ENCODE assay signal across 8 mouse cellular contexts in the genomic region with DNA sequence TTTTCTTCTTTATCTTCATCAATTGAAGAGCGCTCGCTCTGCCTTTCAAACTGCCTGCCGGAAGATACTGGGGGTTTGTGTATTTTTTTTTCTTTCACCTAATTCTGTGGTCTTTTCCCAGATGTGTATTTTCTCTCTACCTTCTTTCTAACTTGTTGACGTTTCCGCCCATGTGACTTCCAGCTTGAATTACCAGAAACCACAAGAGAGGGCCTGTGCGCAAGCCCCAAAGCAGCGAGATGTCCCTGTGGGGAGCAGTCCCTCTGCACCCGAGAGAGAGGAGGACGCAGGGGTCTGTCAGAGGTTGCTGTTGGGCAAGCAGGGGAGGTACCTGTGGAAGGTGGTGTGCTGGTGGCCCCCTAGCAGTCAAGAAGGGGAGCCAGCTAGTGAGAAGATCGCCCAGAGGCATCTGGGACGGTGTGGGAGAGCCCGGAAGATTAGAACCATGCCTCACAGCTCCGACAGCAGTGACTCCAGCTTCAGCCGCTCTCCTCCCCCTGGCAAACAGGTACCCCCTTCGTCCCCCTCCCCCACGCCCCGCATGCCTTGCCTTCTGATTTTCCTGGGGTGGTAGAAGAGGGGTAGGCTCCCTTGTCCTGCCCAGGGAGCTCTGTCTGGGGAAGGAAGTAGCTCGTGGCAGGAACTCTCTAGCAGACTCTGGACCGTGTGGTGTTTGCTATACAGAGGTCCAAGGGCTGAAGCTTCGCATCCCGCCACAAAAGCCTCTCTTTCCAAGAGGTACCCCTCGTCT. TPM values are rescaled to one million over a fixed set of nuclear protein-coding genes. Genes with fewer than 3 reads are reported as not detected.
DNase-seq lines count a peak whose midpoint lies in the region; ATAC-seq and TF ChIP-seq lines count a peak whose summit lies in the region.

A gene (plus strand): TSS at position 204 of the 751 bp plus-strand sequence.

- H3K9ac ChIP-seq in CH12.LX (ENCODE audit: insufficient read depth, low read depth), result peak within 1 kb of the TSS; percentile 94
- H3K9ac ChIP-seq in hindbrain, embryonic 11.5 days (ENCODE audit: low read depth, low read length), result no peak within 1 kb of the TSS
- peak within 1 kb of the TSS; percentile 42 for H3K9ac ChIP-seq in lung, embryonic 16.5 days (ENCODE audit: low read length)
- 0 out of 2 replicates have a peak within 1 kb of the TSS, but pooled peaks have one; percentile 36 for H3K9ac ChIP-seq in stomach, embryonic 16.5 days (ENCODE audit: low read length)

- in situ Hi-C loops in CH12.LX (cut with MboI; ENCODE audit: low pct_ligation_motif_present, low pct_unique_long_range_greater_than_20kb, low sequenced_read_pairs), result loop anchor here (5.0 kb wide), 2 partner anchors 41 to 136 kb away; a partner anchor contains a TSS

- TF ChIP-seq EP300 in CH12.LX (IDR thresholded peaks at IDR 0.05; ENCODE audit: low read length), result no peak

- no peak for TF ChIP-seq CTCF in CH12.LX (conservative IDR thresholded peaks at IDR 0.05 in 1 of 2, IDR thresholded peaks at IDR 0.05 in 1 of 2; ENCODE audit: low read depth in 2 of 2, low read length in 2 of 2)

- H3K27ac ChIP-seq in CH12.LX (ENCODE audit: insufficient read depth, low read depth), result peak within 1 kb of the TSS; percentile 94
- H3K27ac ChIP-seq in hindbrain, embryonic 11.5 days (ENCODE audit: low read depth, low read length), result no peak within 1 kb of the TSS
- H3K27ac ChIP-seq in lung, embryonic 16.5 days (ENCODE audit: low read length), result no peak within 1 kb of the TSS
- H3K27ac ChIP-seq in stomach, embryonic 16.5 days (ENCODE audit: low read length), result no peak within 1 kb of the TSS

- peaks cover 20 to 60% of the 10 kb centered on the region in 2 experiments for H3K4me1 ChIP-seq in CH12.LX (ENCODE audit: control insufficient read depth in 1 of 2, insufficient read depth in 2 of 2)
- H3K4me1 ChIP-seq in hindbrain, embryonic 11.5 days (replicated peaks; ENCODE audit: control insufficient read depth, insufficient read depth, low read length), result no peaks in the 10 kb centered on the region
- H3K4me1 ChIP-seq in lung, embryonic 16.5 days (replicated peaks; ENCODE audit: control insufficient read depth, insufficient read depth, low read length), result peaks cover 7% of the 10 kb centered on the region
- H3K4me1 ChIP-seq in stomach, embryonic 16.5 days (ENCODE audit: control insufficient read depth, insufficient read depth, low read length), result no peaks in the 10 kb centered on the region

- H3K79me2 ChIP-seq in CH12.LX (replicated peaks; ENCODE audit: control insufficient read depth, extremely low read depth, insufficient read depth, poor library complexity, severe bottlenecking), result peaks cover 49% of the 10 kb centered on the region

- H3K4me2 ChIP-seq in CH12.LX (ENCODE audit: insufficient read depth, low read depth, poor library complexity, severe bottlenecking), result peak within 1 kb of the TSS; percentile 91
- no peak within 1 kb of the TSS for H3K4me2 ChIP-seq in hindbrain, embryonic 11.5 days (replicated peaks; ENCODE audit: low read depth, low read length)
- peak within 1 kb of the TSS; percentile 48 for H3K4me2 ChIP-seq in lung, embryonic 16.5 days (ENCODE audit: low read depth, low read length)
- H3K4me2 ChIP-seq in stomach, embryonic 16.5 days (ENCODE audit: low read depth, low read length), result peak within 1 kb of the TSS; percentile 43

- dilution Hi-C loops in CH12.LX (cut with MboI; ENCODE audit: extremely low pct_ligation_motif_present, extremely low pct_unique_long_range_greater_than_20kb, low sequenced_read_pairs), result no loop called here

- TF ChIP-seq RAD21 in CH12.LX (IDR thresholded peaks at IDR 0.05; ENCODE audit: low read depth, low read length), result no peak

- ATAC-seq in hindbrain, embryonic 11.5 days (ENCODE audit: low FRiP score), result no peak
- peak; percentile 35; the same call in 1 of the 2 replicates for ATAC-seq in lung, embryonic 16.5 days (ENCODE audit: low read depth)
- ATAC-seq in stomach, embryonic 16.5 days (ENCODE audit: insufficient read depth, low FRiP score), result no peak
- ATAC-seq in erythroblast, adult 5-6 weeks (replicated peaks; ENCODE audit: low FRiP score, poor library complexity, severe bottlenecking), result no peak

- H3K4me3 ChIP-seq in CH12.LX (replicated peaks in 1 of 3; ENCODE audit: low read depth in 2 of 3, low read length in 2 of 3, poor library complexity in 1 of 3), result peak within 1 kb of the TSS; percentile 77 to 97 (median 88)
- H3K4me3 ChIP-seq in hindbrain, embryonic 11.5 days (ENCODE audit: low read depth, low read length), result no peak within 1 kb of the TSS
- peak within 1 kb of the TSS; percentile 19 for H3K4me3 ChIP-seq in lung, embryonic 16.5 days (ENCODE audit: low read length)
- H3K4me3 ChIP-seq in stomach, embryonic 16.5 days (replicated peaks; ENCODE audit: low read length), result peak within 1 kb of the TSS; percentile 28

- 50% methylated on average over 22 of the region's 22 CpGs for WGBS in hindbrain, embryonic 11.5 days
- 28% methylated on average over 20 of the region's 22 CpGs for WGBS in lung, embryonic 16.5 days
- 28% methylated on average over 22 of the region's 22 CpGs for WGBS in stomach, embryonic 16.5 days

- H3K36me3 ChIP-seq in CH12.LX (replicated peaks in 1 of 2; ENCODE audit: control insufficient read depth in 1 of 2, insufficient read depth in 1 of 2, low read length in 1 of 2), result peaks cover 28 to 35% of the 10 kb centered on the region in 2 experiments
- no peaks in the 10 kb centered on the region for H3K36me3 ChIP-seq in hindbrain, embryonic 11.5 days (ENCODE audit: control insufficient read depth, insufficient read depth, low read length)
- H3K36me3 ChIP-seq in lung, embryonic 16.5 days (ENCODE audit: control insufficient read depth, insufficient read depth, low read length), result no peaks in the 10 kb centered on the region
- no peaks in the 10 kb centered on the region for H3K36me3 ChIP-seq in stomach, embryonic 16.5 days (ENCODE audit: control insufficient read depth, insufficient read depth, low read length)

- no peaks in the 10 kb centered on the region for H3K27me3 ChIP-seq in CH12.LX (replicated peaks)
- H3K27me3 ChIP-seq in hindbrain, embryonic 11.5 days (ENCODE audit: control insufficient read depth, insufficient read depth, low read length), result no peaks in the 10 kb centered on the region
- no peaks in the 10 kb centered on the region for H3K27me3 ChIP-seq in lung, embryonic 16.5 days (ENCODE audit: control insufficient read depth, insufficient read depth, low read depth, low read length)
- no peaks in the 10 kb centered on the region for H3K27me3 ChIP-seq in stomach, embryonic 16.5 days (ENCODE audit: control insufficient read depth, insufficient read depth, low read length)

- peak; percentile 72 to 74 for DNase-seq in B cell, adult 2 months
- DNase-seq in CH12.LX (ENCODE audit: extremely low read depth), result peak; percentile 77
- peak; percentile 4 for DNase-seq in hindbrain, embryonic 11.5 days (ENCODE audit: low spot score)
- DNase-seq in urinary bladder, postnatal 25 days (ENCODE audit: low spot score), result no peak
- DNase-seq in adrenal gland, adult 8-10 months, result no peak

- TF ChIP-seq POLR2A in CH12.LX (IDR thresholded peaks at IDR 0.05; ENCODE audit: low read depth, low read length), result peak; percentile 78

- H3K9me3 ChIP-seq in CH12.LX (replicated peaks; ENCODE audit: low read length), result peaks cover 2% of the 10 kb centered on the region
- no peaks in the 10 kb centered on the region for H3K9me3 ChIP-seq in hindbrain, embryonic 11.5 days (ENCODE audit: control insufficient read depth, low read length)
- H3K9me3 ChIP-seq in lung, embryonic 16.5 days (ENCODE audit: control insufficient read depth, low read length), result peaks cover 2% of the 10 kb centered on the region
- no peaks in the 10 kb centered on the region for H3K9me3 ChIP-seq in stomach, embryonic 16.5 days (replicated peaks; ENCODE audit: control insufficient read depth, low read length)

TF ChIP-seq in CH12.LX, 34 proteins besides CTCF, POLR2A, EP300 and RAD21 (continues in another document):
- peak; percentile 74 for TF ChIP-seq NRF1 (IDR thresholded peaks at IDR 0.05; ENCODE audit: low read depth, low read length)
- peak; percentile 65; the same call in 1 of the 2 replicates for TF ChIP-seq MEF2A (IDR thresholded peaks at IDR 0.05; ENCODE audit: borderline replicate concordance, low read depth, low read length)
- peak; percentile 96 for TF ChIP-seq SIN3A (IDR thresholded peaks at IDR 0.05; ENCODE audit: low read length)
- TF ChIP-seq MYC (IDR thresholded peaks at IDR 0.05; ENCODE audit: low read depth, low read length), result no peak
- TF ChIP-seq HCFC1 (IDR thresholded peaks at IDR 0.05; ENCODE audit: low read depth, low read length), result peak; percentile 28; the same call in 1 of the 2 replicates
- TF ChIP-seq JUN (IDR thresholded peaks at IDR 0.05; ENCODE audit: insufficient read depth, low read depth, low read length), result no peak
- peak; percentile 89 for TF ChIP-seq USF1 (IDR thresholded peaks at IDR 0.05; ENCODE audit: low read depth, low read length)
- peak; percentile 85; the same call in 1 of the 2 replicates for TF ChIP-seq TBP (conservative IDR thresholded peaks at IDR 0.05; ENCODE audit: low read depth, low read length)
- TF ChIP-seq UBTF (IDR thresholded peaks at IDR 0.05; ENCODE audit: low read depth, low read length), result peak; percentile 54; the same call in 1 of the 2 replicates
- no peak for TF ChIP-seq CHD1 (IDR thresholded peaks at IDR 0.05; ENCODE audit: low read depth, low read length)
- no peak for TF ChIP-seq GABPA (IDR thresholded peaks at IDR 0.05; ENCODE audit: insufficient replicate concordance, low read depth, low read length)
- TF ChIP-seq NELFE (IDR thresholded peaks at IDR 0.05; ENCODE audit: low read depth, low read length), result peak; percentile 70
- TF ChIP-seq MXI1 (IDR thresholded peaks at IDR 0.05; ENCODE audit: low read depth, low read length), result peak; percentile 93
- TF ChIP-seq USF2 (conservative IDR thresholded peaks at IDR 0.05; ENCODE audit: low read depth, low read length), result peak; percentile 83
- peak; percentile 76 for TF ChIP-seq TCF12 (IDR thresholded peaks at IDR 0.05; ENCODE audit: low read depth, low read length)
- TF ChIP-seq MAX (IDR thresholded peaks at IDR 0.05; ENCODE audit: low read length), result peak; percentile 84
- peak; percentile 85 for TF ChIP-seq ZNF384 (IDR thresholded peaks at IDR 0.05; ENCODE audit: low read depth, low read length)

RNA-seq across cellular contexts. Expression of the gene that starts here (rescaled TPM):
- total RNA-seq in CH12.LX (2012; rRNA removed) (137 and 141 TPM in 2 replicates), CH12.LX (2014; rRNA removed) (128 and 142 TPM in 2 replicates)
- polyA plus RNA-seq in CH12.LX (2012; ENCODE audit: insufficient read length, low read depth), result 89.2 and 104 TPM in 2 replicates
- polyA plus RNA-seq in hindbrain, embryonic 11.5 days (2014; fragmentation: Nextera tagmentation; extraction: Ambion mirVana), result 1.8 and 2.2 TPM in 2 replicates
- 5.4 and 5.7 TPM in 2 replicates for polyA plus RNA-seq in lung, embryonic 16.5 days (2015; fragmentation: Nextera tagmentation; extraction: Ambion mirVana)
- polyA plus RNA-seq in stomach, embryonic 16.5 days (2015; fragmentation: Nextera tagmentation; extraction: Ambion mirVana), result 3.4 and 4.6 TPM in 2 replicates
- total RNA-seq in erythroblast, adult 5-6 weeks (2015; ENCODE audit: low replicate concordance), result 3.6 TPM in 1 of 2 replicates, not detected in the other
- total RNA-seq in erythroblast, adult 5-6 weeks (2017; ENCODE audit: low replicate concordance), result 3.2 and 6.0 TPM in 2 replicates
- total RNA-seq in adrenal gland, adult 8-10 months (2022), result 1 to 10 TPM in 2 of 4 experiments, under 1 TPM in 2; 0.38 to 2.4 (median 1.1) TPM

Comparison
In these comparisons a context has a peak if more than half of its experiments do, and no peak if none do; other contexts are left out.
1. RNA of the gene that starts here (total RNA-seq): 128 to 142 TPM in CH12.LX; 3.2 to 6.0 TPM in erythroblast, adult 5-6 weeks and 0.38 to 2.4 TPM in adrenal gland, adult 8-10 months; every median in the first group is over 10 times any median in the second.
2. RNA of the gene that starts here (polyA plus RNA-seq): 89.2 to 104 TPM in CH12.LX; 5.4 to 5.7 TPM in lung, embryonic 16.5 days, 3.4 to 4.6 TPM in stomach, embryonic 16.5 days and 1.8 to 2.2 TPM in hindbrain, embryonic 11.5 days; every median in the first group is over 10 times any median in the second.
3. DNase-seq: peak in B cell, adult 2 months (2 of 2), CH12.LX (single experiment) and hindbrain, embryonic 11.5 days (single experiment); none in urinary bladder, postnatal 25 days (single experiment) and adrenal gland, adult 8-10 months (single experiment).